Mouse (Mus musculus) heart, embryonic 14.5 days (tissue): ENCODE data around the gene Mipep. TPM values are rescaled to one million over a fixed set of nuclear protein-coding genes. Genes with fewer than 3 reads are reported as not detected.

Experiments
- ATAC-seq: fragments of 200-750 bp; cut with Nextera tagmentation; 2 replicates; pipeline ENCODE4 v1.8.0; 2017; ENCODE audit warnings: low read depth, moderate TSS enrichment; ENCODE audit not compliant: insufficient number of reproducible peaks, insufficient read depth, low FRiP score
- H3K27ac ChIP-seq, 2 experiments: fragments of 200-500 bp in 1 of 2; fragments of 300-500 bp in 1 of 2; sonication (generic) in 1 of 2; replicated peaks in 1 of 2; 2 replicates each; pipeline ENCODE4 v1.5.1; 2012 to 2014; ENCODE audit warnings: low read depth in 2 of 2, low read length in 2 of 2, control low read depth in 1 of 2, mild to moderate bottlenecking in 1 of 2, mixed read lengths in 1 of 2; ENCODE audit not compliant: control insufficient read depth in 1 of 2, insufficient read depth in 1 of 2
- H3K27me3 ChIP-seq: fragments of 300-500 bp; sonication (generic); 2 replicates; pipeline ENCODE4 v1.6.1; 2014; ENCODE audit warnings: mild to moderate bottlenecking, low read length, control low read depth; ENCODE audit not compliant: control insufficient read depth, insufficient read depth
- H3K36me3 ChIP-seq: fragments of 300-500 bp; sonication (generic); 2 replicates; pipeline ENCODE4 v1.6.1; 2014; ENCODE audit warnings: mild to moderate bottlenecking, control low read depth, low read length, mixed read lengths; ENCODE audit not compliant: control insufficient read depth, insufficient read depth
- H3K4me1 ChIP-seq, 2 experiments: fragments of 200-500 bp in 1 of 2; fragments of 300-500 bp in 1 of 2; sonication (generic) in 1 of 2; 2 replicates each; pipeline ENCODE4 v1.6.1; 2012 to 2014; ENCODE audit warnings: low read length in 2 of 2, control low read depth in 1 of 2, mixed read lengths in 1 of 2; ENCODE audit not compliant: control insufficient read depth in 2 of 2, insufficient read depth in 2 of 2
- H3K4me2 ChIP-seq: fragments of 300-500 bp; sonication (generic); 2 replicates; pipeline ENCODE4 v1.6.1; 2014; ENCODE audit warnings: mild to moderate bottlenecking, low read length
- H3K4me3 ChIP-seq, 2 experiments: fragments of 200-500 bp in 1 of 2; fragments of 300-500 bp in 1 of 2; sonication (generic) in 1 of 2; 2 replicates each; pipeline ENCODE4 v1.5.1; 2012 to 2014; ENCODE audit warnings: low read length in 2 of 2, mild to moderate bottlenecking in 2 of 2, control low read depth in 1 of 2, low read depth in 1 of 2, moderate library complexity in 1 of 2; ENCODE audit not compliant: control insufficient read depth in 1 of 2, insufficient read depth in 1 of 2
- H3K9ac ChIP-seq: fragments of 300-500 bp; sonication (generic); 2 replicates; pipeline ENCODE4 v1.6.1; 2014; ENCODE audit warnings: mild to moderate bottlenecking, low read length
- H3K9me3 ChIP-seq: fragments of 300-500 bp; sonication (generic); 2 replicates; pipeline ENCODE4 v1.6.1; 2016; ENCODE audit warnings: low read length, control low read depth; ENCODE audit not compliant: control insufficient read depth
- WGBS: fragments of 180-500 bp; shearing (Covaris S2); extraction: QIAGEN DNeasy Blood & Tissue Kit; methylation state at CpG from one replicate; pipeline ENCODE4 v1.1.7; 2014; 5-methylcytosine and 5-hydroxymethylcytosine counted together
- polyA plus RNA-seq: library from polyadenylated mRNA; unstranded; fragments of >200 nt; fragmentation: Nextera tagmentation; extraction: Ambion mirVana; gene quantifications from 2 replicates; pipeline ENCODE4 v1.2.1, GENCODE M21; 2014

The Mipep gene
- polyA plus RNA-seq, 1 experiment from 2014 or later, result 37.3 TPM

DNA sequence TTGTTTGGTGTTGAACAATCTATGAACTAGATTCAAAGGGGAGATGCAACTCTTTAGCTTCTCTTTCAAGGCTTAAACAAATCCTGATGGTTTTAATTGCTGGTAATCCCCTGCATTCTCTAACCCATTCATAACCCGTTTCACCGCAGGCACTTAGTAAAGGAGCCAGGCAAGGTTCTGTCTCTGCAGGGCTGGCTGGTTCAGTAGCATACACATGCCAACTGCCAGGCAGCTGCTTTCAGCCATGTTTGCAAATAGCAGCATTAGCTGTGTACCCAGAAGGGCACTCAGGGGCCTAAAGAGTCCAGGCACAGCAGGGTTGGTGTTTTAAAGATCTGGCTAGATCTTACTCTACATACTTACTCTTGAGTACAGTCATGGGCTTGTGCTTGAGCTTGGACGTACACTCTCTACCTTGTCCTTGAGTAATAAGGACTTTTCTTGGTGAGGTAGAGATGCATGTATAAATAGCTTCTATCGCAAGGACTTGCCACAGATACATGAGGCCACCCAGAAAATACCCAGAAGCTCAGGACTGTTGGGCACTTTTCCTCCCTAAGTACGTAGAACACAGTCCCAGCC lies 113.8 kb downstream of the Mipep start:
- Histone ChIP-seq H3K27me3 (no peaks in the 10 kb centered on the region), H3K27ac (no peak overlapping the region), H3K9ac (no peak overlapping the region), H3K9me3 (no peaks in the 10 kb centered on the region), H3K4me2 (no peak overlapping the region), H3K36me3 (no peaks in the 10 kb centered on the region), H3K4me3 (no peak overlapping the region), H3K4me1 (no peaks in the 10 kb centered on the region)
- ATAC-seq, result no peak
- 80% methylated on average over 5 of the region's 5 CpGs for WGBS

DNA sequence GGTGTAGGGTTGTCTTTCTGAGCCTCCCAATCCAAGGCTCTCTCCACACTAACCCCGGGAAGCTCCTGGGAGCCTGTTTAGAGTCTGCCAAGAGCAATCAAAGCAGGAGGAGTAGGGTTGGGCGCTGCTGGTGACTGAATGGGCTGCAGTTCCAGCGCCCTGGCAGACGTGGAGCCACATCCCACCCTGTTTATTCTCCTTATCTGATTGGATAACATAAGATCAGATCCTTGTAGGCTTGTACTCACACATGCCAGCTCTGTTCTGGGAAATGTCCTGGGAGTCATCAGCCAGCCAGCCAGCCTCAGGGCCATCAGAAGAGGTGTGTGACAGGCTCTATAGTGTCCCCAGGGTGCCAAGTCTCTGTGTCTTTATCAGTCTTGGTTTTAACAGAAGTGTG lies 120.1 kb downstream of the Mipep start:
- H3K9ac ChIP-seq, result no peak overlapping the region
- H3K4me3 ChIP-seq, result no peak overlapping the region
- peaks cover 9 to 15% of the 10 kb centered on the region in 2 experiments for H3K4me1 ChIP-seq
- no peak for ATAC-seq
- 33% methylated on average over 4 of the region's 4 CpGs for WGBS
- no peaks in the 10 kb centered on the region for H3K9me3 ChIP-seq
- no peaks in the 10 kb centered on the region for H3K36me3 ChIP-seq
- H3K4me2 ChIP-seq, result no peak overlapping the region
- H3K27ac ChIP-seq, result no peak overlapping the region
- no peaks in the 10 kb centered on the region for H3K27me3 ChIP-seq

DNA sequence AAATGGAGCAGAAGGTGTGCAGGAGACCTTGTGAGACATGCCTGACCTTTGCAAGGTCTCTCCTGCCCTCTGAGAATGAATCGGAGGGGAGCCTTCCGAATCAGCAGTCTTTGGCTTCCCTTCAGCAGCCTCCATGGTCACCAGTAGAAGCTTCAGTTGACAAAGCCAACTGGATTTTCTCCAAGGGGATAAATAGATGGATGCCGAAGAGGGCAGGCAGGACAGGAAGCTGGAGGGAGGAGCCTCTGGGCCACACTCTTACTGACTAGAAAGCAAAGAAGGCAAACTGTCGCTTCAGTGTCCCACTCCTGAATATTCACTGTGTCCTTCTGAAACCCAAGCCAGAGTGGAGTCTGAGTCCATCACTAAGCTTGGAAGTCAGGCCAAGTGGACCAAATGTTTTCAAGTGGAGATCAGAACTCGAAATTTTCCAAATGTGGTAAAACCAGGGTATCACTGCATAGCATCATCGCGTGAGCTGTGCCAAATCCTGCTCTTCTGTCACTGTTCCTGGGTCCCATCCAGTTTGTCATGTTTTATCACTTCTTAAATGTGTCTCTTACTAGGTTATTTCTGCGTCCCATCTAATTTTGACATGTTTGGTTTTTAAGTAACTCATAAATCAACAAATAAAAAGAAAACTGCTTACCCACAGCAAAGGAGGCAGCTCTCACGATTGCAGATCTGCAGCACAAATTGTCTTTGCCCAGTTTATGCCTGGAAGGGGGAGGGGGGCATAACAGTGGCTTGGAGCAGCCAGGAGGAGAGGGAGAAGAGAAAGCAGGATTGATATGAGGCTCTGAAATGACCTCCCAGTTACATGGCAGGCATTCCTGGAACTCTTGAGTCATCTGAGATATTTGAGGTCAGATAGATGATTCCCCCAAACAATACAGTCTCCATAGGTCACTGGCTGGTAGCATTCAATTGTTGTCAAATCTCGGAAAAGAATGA lies 122.3 kb downstream of the Mipep start:
- no peak for ATAC-seq
- no peak overlapping the region for H3K27ac ChIP-seq
- no peak overlapping the region for H3K4me3 ChIP-seq
- no peak overlapping the region for H3K9ac ChIP-seq
- no peaks in the 10 kb centered on the region for H3K36me3 ChIP-seq
- peaks cover 9 to 17% of the 10 kb centered on the region in 2 experiments for H3K4me1 ChIP-seq
- WGBS, result 68% methylated on average over 10 of the region's 10 CpGs
- H3K4me2 ChIP-seq, result no peak overlapping the region
- H3K9me3 ChIP-seq, result no peaks in the 10 kb centered on the region
- no peaks in the 10 kb centered on the region for H3K27me3 ChIP-seq

DNA sequence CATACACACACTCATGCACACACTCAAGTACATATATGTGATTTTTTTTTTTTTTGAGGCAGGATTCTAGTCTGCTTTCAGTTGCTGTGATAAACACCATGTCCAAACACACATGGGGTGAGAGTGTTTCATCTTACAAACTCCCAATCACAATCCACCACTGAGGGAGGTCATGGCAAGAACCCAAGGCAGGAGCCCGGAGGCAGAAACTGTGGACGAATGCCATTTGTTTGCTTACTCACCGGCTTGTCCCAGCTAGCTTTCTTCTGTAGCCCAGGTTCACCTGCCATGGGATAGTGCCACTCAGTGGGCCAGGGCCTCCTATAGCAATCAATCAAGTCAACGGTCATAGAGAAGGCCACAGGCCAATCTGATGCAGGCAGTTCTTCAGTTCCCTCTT lies 125.0 kb downstream of the Mipep start:
- peaks cover 19 to 23% of the 10 kb centered on the region in 2 experiments for H3K4me1 ChIP-seq
- no peaks in the 10 kb centered on the region for H3K27me3 ChIP-seq
- H3K9me3 ChIP-seq, result no peaks in the 10 kb centered on the region
- no peaks in the 10 kb centered on the region for H3K36me3 ChIP-seq
- no peak overlapping the region for H3K9ac ChIP-seq
- WGBS, result 92% methylated on average over 4 of the region's 4 CpGs
- H3K27ac ChIP-seq, result no peak overlapping the region
- no peak for ATAC-seq
- H3K4me3 ChIP-seq, result no peak overlapping the region
- no peak overlapping the region for H3K4me2 ChIP-seq

- H3K9ac ChIP-seq, result no peak overlapping the region
- ATAC-seq, result no peak
- H3K27me3 ChIP-seq, result no peaks in the 10 kb centered on the region
- no peak overlapping the region for H3K4me2 ChIP-seq
- H3K36me3 ChIP-seq, result no peaks in the 10 kb centered on the region
- no peak overlapping the region for H3K27ac ChIP-seq
- H3K9me3 ChIP-seq, result no peaks in the 10 kb centered on the region
- no peak overlapping the region for H3K4me3 ChIP-seq
- peaks cover 14 to 18% of the 10 kb centered on the region in 2 experiments for H3K4me1 ChIP-seq
- 79% methylated on average over 12 of the region's 12 CpGs for WGBS
Observed at GRCm38 (mm10) chr14:60910506-60911444, 126.4 kb downstream of the Mipep start.

GRCm38 (mm10) chr14:60912981-60913468 lies 128.7 kb downstream of the Mipep start:
- no peaks in the 10 kb centered on the region for H3K27me3 ChIP-seq
- no peak overlapping the region for H3K9ac ChIP-seq
- WGBS, result 18% methylated on average over 8 of the region's 8 CpGs
- H3K9me3 ChIP-seq, result no peaks in the 10 kb centered on the region
- H3K36me3 ChIP-seq, result no peaks in the 10 kb centered on the region
- no peak overlapping the region for H3K4me3 ChIP-seq
- no peak overlapping the region for H3K4me2 ChIP-seq
- no peak for ATAC-seq
- H3K27ac ChIP-seq, result peak overlapping the region in 1 of 2 experiments; percentile 24; a peak in 2 of 4 replicates
- peaks cover 10 to 11% of the 10 kb centered on the region in 2 experiments for H3K4me1 ChIP-seq

GRCm38 (mm10) chr14:60916661-60917060 lies 132.3 kb downstream of the Mipep start:
- no peak for ATAC-seq
- Histone ChIP-seq H3K9me3 (no peaks in the 10 kb centered on the region), H3K9ac (no peak overlapping the region), H3K36me3 (no peaks in the 10 kb centered on the region), H3K4me2 (no peak overlapping the region), H3K4me3 (no peak overlapping the region), H3K27ac (no peak overlapping the region), H3K4me1 (peaks cover 9 to 10% of the 10 kb centered on the region in 2 experiments), H3K27me3 (no peaks in the 10 kb centered on the region)
- 65% methylated on average over 4 of the region's 4 CpGs for WGBS
